Mouse (Mus musculus) E14TG2a.4 (cell line): ENCODE measurements around the gene Bco1.

Experiments
- CTCF ChIP-seq: conservative IDR thresholded peaks from 2 replicates; pipeline ENCODE4 v1.5.1; 2014; ENCODE audit warnings: low read length
- NANOG ChIP-seq: IDR thresholded peaks from 2 replicates; pipeline ENCODE4 v1.6.1; 2014; ENCODE audit warnings: borderline replicate concordance, low read length, mixed read lengths
- POU5F1 ChIP-seq: IDR thresholded peaks from 2 replicates; pipeline ENCODE4 v1.6.1; 2014; ENCODE audit warnings: low read length, borderline replicate concordance

DNA sequence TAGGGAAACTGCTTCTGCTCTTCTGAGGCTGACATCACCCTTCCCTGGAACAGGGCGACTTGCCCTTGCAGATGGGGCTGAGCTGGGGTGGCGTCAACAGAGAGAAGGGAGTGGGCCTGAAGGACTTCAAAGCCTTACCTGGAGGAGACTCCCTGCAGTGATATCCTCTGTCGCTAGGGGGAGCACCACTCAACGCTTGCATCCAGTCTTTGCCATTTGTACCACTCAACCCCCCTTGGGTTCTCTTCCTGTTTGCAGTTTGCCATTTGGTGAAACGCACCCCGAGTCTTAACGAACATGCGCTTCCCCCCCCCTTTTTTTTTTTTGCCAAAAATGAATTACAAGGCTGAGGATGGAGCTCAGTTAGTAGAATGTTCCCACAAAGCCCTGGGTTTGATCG is 11.9 kb downstream of the Bco1 start:
- peak; percentile 92 for TF ChIP-seq CTCF
- TF ChIP-seq POU5F1, result no peak
- TF ChIP-seq NANOG, result no peak
